Mouse (Mus musculus) lung, postnatal 0 days (tissue): ENCODE data around the gene Lrg1. TPM values are rescaled to one million over a fixed set of nuclear protein-coding genes. Genes with fewer than 3 reads are reported as not detected.
A peak's percentile ranks its signal among the peaks of the same experiment; 100 is the strongest.

Source experiments
- ATAC-seq: fragments of 200-750 bp; cut with Nextera tagmentation; 2 replicates; pipeline ENCODE4 v1.8.0; 2017; ENCODE audit warnings: moderate library complexity
- DNase-seq: peaks from one replicate; pipeline ENCODE4 v3.0.0-alpha.2; 2016; ENCODE audit warnings: low spot score
- H3K27ac ChIP-seq: fragments of 300-500 bp; sonication (generic); 2 replicates; pipeline ENCODE4 v1.5.1; 2014; ENCODE audit warnings: antibody characterized with exemption, mild to moderate bottlenecking, low read length, mixed read lengths
- H3K27me3 ChIP-seq: fragments of 300-500 bp; sonication (generic); replicated peaks from 2 replicates; pipeline ENCODE4 v1.6.1; 2014; ENCODE audit warnings: low read length, mixed read lengths; ENCODE audit not compliant: insufficient read depth
- H3K36me3 ChIP-seq: fragments of 300-500 bp; sonication (generic); 2 replicates; pipeline ENCODE4 v1.6.1; 2014; ENCODE audit warnings: low read length, mixed read lengths; ENCODE audit not compliant: insufficient read depth
- H3K4me1 ChIP-seq: fragments of 300-500 bp; sonication (generic); 2 replicates; pipeline ENCODE4 v1.6.1; 2014; ENCODE audit warnings: antibody characterized with exemption, low read depth, low read length, mixed read lengths; ENCODE audit not compliant: insufficient read depth
- H3K4me2 ChIP-seq: fragments of 300-500 bp; sonication (generic); replicated peaks from 2 replicates; pipeline ENCODE4 v1.6.1; 2014; ENCODE audit warnings: low read depth, mild to moderate bottlenecking, low read length, moderate library complexity, mixed read lengths
- H3K4me3 ChIP-seq: fragments of 300-500 bp; sonication (generic); 2 replicates; pipeline ENCODE4 v1.5.1; 2014; ENCODE audit warnings: low read depth, low read length
- H3K9ac ChIP-seq: fragments of 300-500 bp; sonication (generic); replicated peaks from 2 replicates; pipeline ENCODE4 v1.6.1; 2014; ENCODE audit warnings: low read depth, mild to moderate bottlenecking
- H3K9me3 ChIP-seq: fragments of 300-500 bp; sonication (generic); 2 replicates; pipeline ENCODE4 v1.6.1; 2016; ENCODE audit warnings: low read length, mixed read lengths
- CTCF ChIP-seq: IDR thresholded peaks from 2 replicates; pipeline ENCODE4 v1.5.1; 2016; ENCODE audit warnings: antibody characterized with exemption, mild to moderate bottlenecking
- EP300 ChIP-seq: IDR thresholded peaks from 2 replicates; pipeline ENCODE4 v1.6.1; 2016; ENCODE audit warnings: antibody characterized with exemption, mild to moderate bottlenecking, control low read depth
- WGBS: fragments of 180-500 bp; shearing (Covaris S2); extraction: QIAGEN DNeasy Blood & Tissue Kit; methylation state at CpG from one replicate; pipeline ENCODE4 v1.1.7; 2014; 5-methylcytosine and 5-hydroxymethylcytosine counted together
- polyA plus RNA-seq: library from polyadenylated mRNA; unstranded; fragments of >200 nt; fragmentation: Nextera tagmentation; extraction: Ambion mirVana; gene quantifications from 2 replicates; pipeline ENCODE4 v1.2.1, GENCODE M21; 2015

Gene Lrg1
- polyA plus RNA-seq, 1 experiment from 2014 or later = 36.3 TPM

DNA sequence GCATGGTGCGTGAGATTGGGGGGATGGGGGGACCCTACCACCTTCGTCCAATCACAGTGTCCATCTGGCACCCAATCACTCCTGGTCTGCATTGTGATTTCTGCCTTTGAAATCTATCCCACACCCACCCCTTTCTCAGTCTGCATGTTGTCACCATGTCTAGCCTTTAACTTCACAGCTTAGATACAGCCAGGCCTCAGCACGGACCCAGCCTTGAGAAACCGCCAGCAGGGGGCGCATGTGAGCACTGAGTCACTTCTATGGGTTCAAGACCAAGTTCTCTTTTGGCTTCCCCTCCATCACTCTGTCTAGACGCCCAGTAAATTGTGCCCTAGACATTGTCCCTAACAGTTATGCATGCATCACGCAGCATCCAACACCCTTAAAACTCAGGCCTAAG lies 10.0 kb upstream of the Lrg1 start:
- WGBS = 36% methylated on average over 7 of the region's 7 CpGs
- peak; percentile 46 for DNase-seq

DNA sequence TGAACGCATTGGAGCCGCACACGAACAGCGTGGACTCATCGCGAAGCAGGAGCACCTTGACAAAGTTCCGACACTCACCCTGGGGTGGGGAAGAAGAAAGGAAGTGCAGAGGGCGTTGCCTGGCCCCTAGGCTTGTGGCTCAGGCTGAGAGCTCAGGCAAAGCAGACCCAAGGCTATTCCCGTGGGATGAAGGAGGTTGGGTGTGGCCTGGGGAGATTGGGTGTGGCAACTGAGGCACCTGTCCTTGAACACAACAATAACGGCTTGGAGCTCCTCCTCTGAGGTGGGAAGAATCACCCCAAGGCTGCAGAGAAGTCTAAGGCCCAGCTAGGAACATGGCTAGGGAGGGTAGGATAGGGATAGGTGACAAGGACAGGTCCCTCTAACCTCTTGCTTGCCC lies 9.3 kb upstream of the Lrg1 start:
- DNase-seq (no peak), ATAC-seq (no peak)
- H3K9ac ChIP-seq = no peak overlapping the region
- H3K27ac ChIP-seq = no peak overlapping the region
- no peak overlapping the region for H3K4me2 ChIP-seq
- TF ChIP-seq EP300 = no peak
- no peak for TF ChIP-seq CTCF
- no peaks in the 10 kb centered on the region for H3K4me1 ChIP-seq
- H3K4me3 ChIP-seq = no peak overlapping the region
- no peaks in the 10 kb centered on the region for H3K27me3 ChIP-seq
- 91% methylated on average over 10 of the region's 10 CpGs for WGBS
- no peaks in the 10 kb centered on the region for H3K9me3 ChIP-seq
- no peaks in the 10 kb centered on the region for H3K36me3 ChIP-seq

More for the DNA sequence above, 10.0 kb upstream of the Lrg1 start:
- Histone ChIP-seq H3K9ac (no peak overlapping the region), H3K27me3 (no peaks in the 10 kb centered on the region), H3K36me3 (no peaks in the 10 kb centered on the region), H3K27ac (no peak overlapping the region), H3K4me1 (no peaks in the 10 kb centered on the region), H3K4me2 (no peak overlapping the region), H3K4me3 (no peak overlapping the region), H3K9me3 (no peaks in the 10 kb centered on the region)
- ATAC-seq = no peak
- no peak for TF ChIP-seq EP300
- TF ChIP-seq CTCF = peak; percentile 81

DNA sequence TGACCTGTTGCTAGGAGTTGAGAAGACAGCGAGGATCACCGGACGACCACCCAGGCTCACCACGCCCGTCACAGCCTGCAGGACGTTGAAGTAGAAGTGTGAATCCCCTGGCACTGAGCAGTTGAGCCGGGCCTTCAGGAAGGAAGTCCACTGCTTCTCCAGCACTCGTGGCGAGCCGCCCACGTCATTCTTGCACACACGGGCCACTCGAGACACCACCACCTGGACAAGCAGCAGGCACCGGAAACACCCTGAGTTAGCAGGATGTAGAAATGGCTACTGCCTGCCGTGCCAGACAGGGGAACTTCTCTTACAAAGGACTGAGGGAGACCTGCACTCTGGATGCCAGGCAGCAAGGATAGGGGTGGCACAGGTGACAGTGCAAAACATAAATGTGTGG lies 6.4 kb upstream of the Lrg1 start:
- Histone ChIP-seq H3K9me3 (no peaks in the 10 kb centered on the region), H3K27me3 (peaks cover 7% of the 10 kb centered on the region; the same call in 1 of the 2 replicates), H3K9ac (no peak overlapping the region), H3K36me3 (no peaks in the 10 kb centered on the region), H3K4me2 (no peak overlapping the region), H3K4me3 (no peak overlapping the region), H3K4me1 (no peaks in the 10 kb centered on the region), H3K27ac (no peak overlapping the region)
- no peak for TF ChIP-seq CTCF
- no peak for TF ChIP-seq EP300
- DNase-seq (no peak), ATAC-seq (no peak)
- 59% methylated on average over 15 of the region's 15 CpGs for WGBS

DNA sequence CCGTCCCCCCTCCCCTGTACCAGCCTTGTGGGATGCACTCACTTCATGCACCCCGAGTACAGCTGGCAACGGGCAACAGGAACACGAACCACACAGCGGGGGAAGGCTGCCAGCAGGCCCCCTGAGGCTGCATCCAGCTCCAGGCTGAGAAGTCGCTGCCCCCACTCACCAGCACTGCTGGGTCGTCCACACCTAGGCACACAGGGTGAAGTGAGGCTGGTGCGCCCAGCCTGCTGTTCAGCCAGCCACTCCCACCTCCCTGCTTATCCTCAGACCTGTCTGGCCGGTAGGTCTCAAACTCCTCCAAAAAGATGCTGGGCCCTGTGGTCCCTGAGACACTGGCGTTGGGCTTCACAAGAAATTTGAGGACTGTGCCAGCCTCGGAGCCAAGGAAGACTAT lies 4.4 kb upstream of the Lrg1 start:
- Histone ChIP-seq H3K4me3 (no peak overlapping the region), H3K27ac (no peak overlapping the region), H3K9ac (no peak overlapping the region), H3K36me3 (no peaks in the 10 kb centered on the region), H3K4me2 (no peak overlapping the region), H3K27me3 (peaks cover 7% of the 10 kb centered on the region; the same call in 1 of the 2 replicates), H3K9me3 (peaks cover 6% of the 10 kb centered on the region; the same call in 1 of the 2 replicates), H3K4me1 (no peaks in the 10 kb centered on the region)
- WGBS = 65% methylated on average over 11 of the region's 11 CpGs
- no peak for TF ChIP-seq EP300
- TF ChIP-seq CTCF = no peak
- no peak for DNase-seq
- no peak for ATAC-seq

DNA sequence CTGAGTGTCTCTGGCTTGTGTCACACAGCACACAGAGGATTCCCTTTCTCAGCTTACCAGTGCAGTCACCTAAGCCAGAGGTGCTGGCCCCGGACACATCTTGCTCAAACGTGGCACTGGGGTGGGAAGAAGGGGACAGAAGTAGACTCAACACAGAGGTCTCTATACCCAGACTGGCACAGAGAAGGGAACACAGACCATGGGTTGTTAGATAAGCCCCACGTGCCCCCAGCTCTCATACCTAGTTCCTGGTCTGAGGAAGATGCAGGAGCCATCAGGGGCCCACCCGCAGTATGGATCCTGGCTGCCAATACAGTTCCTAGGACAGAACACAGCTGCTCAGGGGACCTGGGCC lies 3.5 kb upstream of the Lrg1 start:
- no peaks in the 10 kb centered on the region for H3K36me3 ChIP-seq
- H3K4me2 ChIP-seq = no peak overlapping the region
- WGBS = 84% methylated on average over 4 of the region's 4 CpGs
- peaks cover 7% of the 10 kb centered on the region; the same call in 1 of the 2 replicates for H3K27me3 ChIP-seq
- peaks cover 6% of the 10 kb centered on the region; the same call in 1 of the 2 replicates for H3K9me3 ChIP-seq
- H3K4me1 ChIP-seq = no peaks in the 10 kb centered on the region
- no peak overlapping the region for H3K9ac ChIP-seq
- H3K27ac ChIP-seq = no peak overlapping the region
- no peak overlapping the region for H3K4me3 ChIP-seq
- no peak for DNase-seq
- TF ChIP-seq EP300 (no peak), CTCF (no peak)
- ATAC-seq = no peak

DNA sequence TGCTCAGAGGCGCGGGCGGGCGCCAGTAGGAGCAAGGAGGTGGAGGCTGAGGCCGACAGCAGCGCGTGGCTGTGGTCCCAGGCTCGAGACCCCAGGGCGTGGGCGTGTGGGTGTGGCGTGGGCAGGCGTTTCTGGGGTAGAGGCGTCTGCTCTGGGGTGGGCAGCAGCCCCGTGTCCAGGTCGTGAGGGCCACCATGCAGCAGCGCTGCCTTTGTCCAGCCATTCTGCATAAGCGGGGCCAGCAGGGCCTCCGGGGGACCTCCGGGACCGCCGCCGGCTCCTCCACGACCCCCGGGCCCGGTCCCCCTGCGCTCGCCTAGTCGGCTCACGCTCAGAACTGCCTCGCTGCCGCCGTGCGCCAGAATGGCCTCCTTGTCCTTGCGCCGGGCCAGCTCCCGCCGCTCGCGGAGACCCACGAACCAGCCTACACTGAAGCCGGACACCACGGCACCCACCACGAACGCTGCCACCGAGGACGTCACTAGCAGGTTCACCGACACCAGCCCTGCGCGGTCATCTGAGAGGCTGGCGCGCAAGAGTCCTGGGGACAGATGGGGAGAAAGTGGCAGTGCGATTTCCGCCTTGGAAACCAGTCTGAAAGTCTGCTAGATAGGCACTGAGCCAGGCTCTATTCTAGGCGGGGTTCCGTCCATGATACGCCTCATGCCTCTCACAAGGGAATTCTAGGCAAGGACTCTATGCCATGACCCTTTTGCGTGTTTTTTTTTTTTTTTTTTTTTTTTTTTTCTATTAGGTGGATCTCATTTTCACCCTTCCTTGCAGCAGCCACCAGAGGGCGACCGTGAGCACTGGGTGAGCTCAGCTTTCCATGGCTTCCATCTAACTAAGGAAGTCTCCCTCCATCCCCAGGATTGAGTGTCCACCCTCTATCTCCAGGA lies 2.8 kb upstream of the Lrg1 start:
- Histone ChIP-seq H3K4me2 (peak overlapping the region; percentile 67), H3K9me3 (peaks cover 6% of the 10 kb centered on the region; the same call in 1 of the 2 replicates), H3K27me3 (peaks cover 7% of the 10 kb centered on the region; the same call in 1 of the 2 replicates), H3K27ac (no peak overlapping the region), H3K9ac (no peak overlapping the region), H3K4me3 (peak overlapping the region; percentile 32), H3K4me1 (no peaks in the 10 kb centered on the region; the same call in 1 of the 2 replicates), H3K36me3 (no peaks in the 10 kb centered on the region)
- TF ChIP-seq EP300 (no peak), CTCF (peak; percentile 75)
- DNase-seq = peak; percentile 44
- 21% methylated on average over 43 of the region's 59 CpGs for WGBS
- no peak for ATAC-seq
